Mouse (Mus musculus) ES-Bruce4 (cell line): ENCODE data around the gene Gm42420.

Experiments
- CTCF ChIP-seq: IDR thresholded peaks from one replicate; pipeline ENCODE4 v1.8.1; 2011; ENCODE audit warnings: low read depth, low read length
- EP300 ChIP-seq: IDR thresholded peaks from 2 replicates; pipeline ENCODE4 v1.6.1; 2011; ENCODE audit warnings: low read depth, low read length; ENCODE audit not compliant: insufficient read depth

GRCm38 (mm10) chr6:39592401-39593214 lies 7.1 kb downstream of the Gm42420 start, which contains the start of gene Ndufb2:
- TF ChIP-seq CTCF = no peak
- TF ChIP-seq EP300 = no peak
